Mouse (Mus musculus) cerebellum, adult 11 months (tissue): ENCODE results near the gene Gm20388.

Experiments used
- DNase-seq: peaks from one replicate; pipeline ENCODE4 v3.0.0; 2022

The Gm20388 gene

GRCm38 (mm10) chr8:122099711-122100220, 2189.1 kb downstream of the Gm20388 start:
- no peak for DNase-seq

GRCm38 (mm10) chr8:122101816-122102215, 2191.2 kb downstream of the Gm20388 start:
- no peak for DNase-seq

- no peak for DNase-seq
Observed at GRCm38 (mm10) chr8:122102286-122102685, 2191.6 kb downstream of the Gm20388 start.

GRCm38 (mm10) chr8:122103241-122103640, 2192.6 kb downstream of the Gm20388 start:
- DNase-seq = no peak

GRCm38 (mm10) chr8:122104658-122105057, 2194.0 kb downstream of the Gm20388 start:
- no peak for DNase-seq

- no peak for DNase-seq
Observed at GRCm38 (mm10) chr8:122106270-122106669, 2195.6 kb downstream of the Gm20388 start.

- no peak for DNase-seq
Observed at GRCm38 (mm10) chr8:122110240-122110866, 2199.7 kb downstream of the Gm20388 start.

GRCm38 (mm10) chr8:122110867-122111253, 2200.2 kb downstream of the Gm20388 start:
- DNase-seq = no peak

GRCm38 (mm10) chr8:122111745-122112144, 2201.1 kb downstream of the Gm20388 start:
- no peak for DNase-seq

- no peak for DNase-seq
Observed at GRCm38 (mm10) chr8:122112264-122112965, 2201.8 kb downstream of the Gm20388 start.

- DNase-seq = no peak
Observed at GRCm38 (mm10) chr8:122114890-122115289, 2204.2 kb downstream of the Gm20388 start.

- no peak for DNase-seq
Observed at GRCm38 (mm10) chr8:122116716-122117357, 2206.2 kb downstream of the Gm20388 start.

GRCm38 (mm10) chr8:122118097-122118496, 2207.5 kb downstream of the Gm20388 start:
- DNase-seq = no peak

- no peak for DNase-seq
Observed at GRCm38 (mm10) chr8:122118536-122118935, 2207.9 kb downstream of the Gm20388 start.

- no peak for DNase-seq
Observed at GRCm38 (mm10) chr8:122124326-122124725, 2213.7 kb downstream of the Gm20388 start.

- DNase-seq = no peak
Observed at GRCm38 (mm10) chr8:122126659-122127058, 2216.0 kb downstream of the Gm20388 start.

GRCm38 (mm10) chr8:122134121-122134529, 2223.5 kb downstream of the Gm20388 start:
- DNase-seq = no peak

GRCm38 (mm10) chr8:122135494-122135893, 2224.9 kb downstream of the Gm20388 start:
- DNase-seq = no peak

- DNase-seq = peak; percentile 61
Observed at GRCm38 (mm10) chr8:122139784-122140183, 2229.1 kb downstream of the Gm20388 start.

- DNase-seq = no peak
Observed at GRCm38 (mm10) chr8:122140411-122140810, 2229.8 kb downstream of the Gm20388 start.

GRCm38 (mm10) chr8:122142428-122142827, 2231.8 kb downstream of the Gm20388 start:
- DNase-seq = no peak

GRCm38 (mm10) chr8:122143231-122143630, 2232.6 kb downstream of the Gm20388 start:
- no peak for DNase-seq

- DNase-seq = no peak
Observed at GRCm38 (mm10) chr8:122144729-122145311, 2234.2 kb downstream of the Gm20388 start.
